Mouse (Mus musculus) stomach, embryonic 16.5 days (tissue): ENCODE results near the gene Cep135. TPM values are rescaled to one million over a fixed set of nuclear protein-coding genes. Genes with fewer than 3 reads are reported as not detected.

Experiments used
- ATAC-seq: fragments of 200-750 bp; cut with Nextera tagmentation; 2 replicates; pipeline ENCODE4 v1.8.0; 2017; ENCODE audit warnings: moderate number of reproducible peaks, moderate TSS enrichment; ENCODE audit not compliant: insufficient read depth, low FRiP score
- H3K27ac ChIP-seq: fragments of 300-500 bp; sonication (generic); 2 replicates; pipeline ENCODE4 v1.5.1; 2014; ENCODE audit warnings: low read length
- H3K27me3 ChIP-seq: fragments of 300-500 bp; sonication (generic); 2 replicates; pipeline ENCODE4 v1.6.1; 2014; ENCODE audit warnings: low read length, control low read depth, mixed read lengths; ENCODE audit not compliant: control insufficient read depth, insufficient read depth
- H3K36me3 ChIP-seq: fragments of 300-500 bp; sonication (generic); 2 replicates; pipeline ENCODE4 v1.6.1; 2014; ENCODE audit warnings: low read length; ENCODE audit not compliant: control insufficient read depth, insufficient read depth
- H3K4me1 ChIP-seq: fragments of 300-500 bp; sonication (generic); 2 replicates; pipeline ENCODE4 v1.6.1; 2014; ENCODE audit warnings: low read length, control low read depth, mixed read lengths; ENCODE audit not compliant: control insufficient read depth, insufficient read depth
- H3K4me2 ChIP-seq: fragments of 300-500 bp; sonication (generic); 2 replicates; pipeline ENCODE4 v1.6.1; 2014; ENCODE audit warnings: low read depth, low read length, mixed read lengths
- H3K4me3 ChIP-seq: fragments of 300-500 bp; sonication (generic); replicated peaks from 2 replicates; pipeline ENCODE4 v1.5.1; 2014; ENCODE audit warnings: mild to moderate bottlenecking, low read length
- H3K9ac ChIP-seq: fragments of 300-500 bp; sonication (generic); 2 replicates; pipeline ENCODE4 v1.6.1; 2014; ENCODE audit warnings: low read length
- H3K9me3 ChIP-seq: fragments of 300-500 bp; sonication (generic); replicated peaks from 2 replicates; pipeline ENCODE4 v1.6.1; 2016; ENCODE audit warnings: low read length, control low read depth; ENCODE audit not compliant: control insufficient read depth
- WGBS: fragments of 180-500 bp; shearing (Covaris S2); extraction: QIAGEN DNeasy Blood & Tissue Kit; methylation state at CpG from one replicate; pipeline ENCODE4 v1.1.7; 2014; 5-methylcytosine and 5-hydroxymethylcytosine counted together
- polyA plus RNA-seq: library from polyadenylated mRNA; unstranded; fragments of >200 nt; fragmentation: Nextera tagmentation; extraction: Ambion mirVana; gene quantifications from 2 replicates; pipeline ENCODE4 v1.2.1, GENCODE M21; 2015

Gene Cep135
- polyA plus RNA-seq, 1 experiment from 2014 or later = 5.3 TPM

DNA sequence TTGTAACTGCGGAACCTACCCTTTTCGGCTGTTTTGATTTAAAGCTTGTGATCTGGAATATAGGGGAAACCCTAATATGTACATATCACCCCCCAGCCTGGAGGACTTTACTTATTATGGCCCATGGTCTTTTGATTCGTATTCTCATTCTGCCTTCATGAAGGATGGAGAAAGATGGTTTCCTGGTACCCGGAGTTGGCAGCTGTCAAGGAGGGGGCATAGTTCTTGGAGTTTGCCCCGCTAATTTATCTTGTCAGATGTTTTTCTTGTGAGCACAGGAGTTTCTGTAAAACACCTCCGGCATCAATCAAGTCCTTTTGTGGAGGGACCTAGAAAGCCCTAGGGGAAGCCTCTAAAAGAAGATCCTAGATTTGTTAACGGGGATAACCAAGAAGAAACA lies 813 bp downstream of the Cep135 start:
- 4% methylated on average over 7 of the region's 7 CpGs for WGBS
- Histone ChIP-seq H3K4me3 (peak overlapping the region; percentile 90), H3K36me3 (0 out of 2 replicates have a peak, but pooled peaks cover 3% of the 10 kb centered on the region), H3K27ac (peak overlapping the region; percentile 90), H3K9me3 (no peaks in the 10 kb centered on the region), H3K27me3 (no peaks in the 10 kb centered on the region), H3K9ac (peak overlapping the region; percentile 95), H3K4me2 (peak overlapping the region; percentile 81), H3K4me1 (peaks cover 4% of the 10 kb centered on the region; the same call in 1 of the 2 replicates)
- ATAC-seq = no peak

DNA sequence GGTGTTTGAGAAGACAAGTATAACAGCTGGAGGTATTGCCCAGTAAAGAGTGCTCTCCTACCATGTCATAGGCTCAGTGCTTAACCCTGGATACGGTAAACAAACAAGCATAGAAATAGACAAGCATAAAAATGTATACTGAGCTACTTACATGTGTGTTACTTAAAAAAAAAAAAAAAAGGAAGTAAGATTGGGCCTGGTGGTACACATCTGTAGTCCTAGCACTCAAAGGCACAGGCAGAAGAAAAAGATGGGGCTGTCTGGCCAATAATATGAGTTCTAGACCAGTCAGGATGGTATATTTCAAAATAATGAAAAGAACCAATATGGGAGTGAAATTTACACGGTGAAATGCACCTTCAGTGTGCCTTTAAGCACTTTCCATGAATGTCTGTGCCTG lies 1.5 kb downstream of the Cep135 start:
- Histone ChIP-seq H3K27ac (no peak overlapping the region), H3K36me3 (peaks cover 3% of the 10 kb centered on the region; the same call in 1 of the 2 replicates), H3K4me2 (peak overlapping the region; percentile 81; the same call in 1 of the 2 replicates), H3K9ac (no peak overlapping the region), H3K9me3 (no peaks in the 10 kb centered on the region), H3K4me3 (no peak overlapping the region), H3K4me1 (peaks cover 4% of the 10 kb centered on the region; the same call in 1 of the 2 replicates), H3K27me3 (no peaks in the 10 kb centered on the region)
- 79% methylated on average over 2 of the region's 2 CpGs for WGBS
- no peak for ATAC-seq

DNA sequence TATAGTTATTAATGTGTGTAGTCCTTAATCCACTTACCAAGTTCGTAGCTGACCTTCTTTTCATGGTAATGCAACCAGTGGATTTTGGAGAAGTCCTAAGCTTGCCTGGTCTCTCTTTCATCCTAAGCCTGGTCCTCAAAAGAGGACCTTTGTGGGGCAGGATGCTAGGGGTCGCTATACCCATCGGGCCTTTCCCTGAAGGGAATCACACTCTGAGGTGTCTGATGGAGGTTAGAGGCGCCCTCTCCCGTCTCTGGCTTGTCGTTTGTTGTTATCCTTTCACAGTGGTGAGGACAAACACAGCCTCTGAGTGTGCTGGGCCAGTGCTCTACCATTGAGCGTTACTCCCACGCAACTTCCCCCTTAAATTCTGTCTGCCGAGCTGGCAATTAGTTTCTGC lies 3.4 kb downstream of the Cep135 start:
- Histone ChIP-seq H3K9ac (no peak overlapping the region), H3K27me3 (no peaks in the 10 kb centered on the region), H3K36me3 (peaks cover 12% of the 10 kb centered on the region), H3K4me1 (peaks cover 4% of the 10 kb centered on the region; the same call in 1 of the 2 replicates), H3K27ac (no peak overlapping the region), H3K9me3 (no peaks in the 10 kb centered on the region), H3K4me3 (no peak overlapping the region), H3K4me2 (no peak overlapping the region)
- 64% methylated on average over 9 of the region's 9 CpGs for WGBS
- ATAC-seq = no peak

DNA sequence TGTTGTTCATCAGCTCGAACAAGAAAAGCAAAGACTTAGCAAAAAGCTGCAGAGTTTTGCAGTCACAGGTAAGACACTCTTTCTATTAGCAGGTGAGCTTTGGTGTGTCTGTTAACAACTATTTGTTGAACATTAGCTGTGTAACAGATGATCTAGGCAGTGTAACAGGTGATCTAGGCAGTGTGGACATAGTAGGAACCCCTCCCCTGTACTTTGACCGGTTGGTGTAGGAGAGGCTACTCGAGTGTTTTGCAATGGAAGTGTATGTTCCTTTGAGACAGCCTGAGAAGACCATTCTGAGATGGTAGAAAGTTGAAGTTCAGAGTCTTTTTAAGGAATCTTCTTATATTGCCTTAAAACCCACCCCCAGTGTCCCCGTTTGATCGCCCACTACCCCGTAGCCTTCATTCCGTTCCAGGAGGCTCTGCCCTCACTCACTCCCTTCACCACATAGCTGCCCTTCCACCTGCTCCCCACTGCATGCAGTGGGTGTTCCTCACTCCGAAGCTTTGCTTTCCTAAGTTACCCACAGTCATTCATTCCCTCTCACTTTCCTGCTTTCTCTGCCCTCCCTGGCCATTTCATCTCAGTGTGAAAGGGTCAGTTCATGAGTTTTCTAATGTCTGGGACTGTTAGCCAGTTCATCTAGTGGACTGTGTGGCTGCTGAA lies 21.3 kb downstream of the Cep135 start:
- Histone ChIP-seq H3K4me3 (no peak overlapping the region), H3K4me2 (no peak overlapping the region), H3K9me3 (no peaks in the 10 kb centered on the region), H3K9ac (no peak overlapping the region), H3K27ac (peak overlapping the region; percentile 46; the same call in 1 of the 2 replicates), H3K4me1 (no peaks in the 10 kb centered on the region), H3K36me3 (peaks cover 15% of the 10 kb centered on the region), H3K27me3 (no peaks in the 10 kb centered on the region)
- peak; percentile 87; the same call in 1 of the 2 replicates for ATAC-seq
- WGBS = 84% methylated on average over 8 of the region's 8 CpGs

DNA sequence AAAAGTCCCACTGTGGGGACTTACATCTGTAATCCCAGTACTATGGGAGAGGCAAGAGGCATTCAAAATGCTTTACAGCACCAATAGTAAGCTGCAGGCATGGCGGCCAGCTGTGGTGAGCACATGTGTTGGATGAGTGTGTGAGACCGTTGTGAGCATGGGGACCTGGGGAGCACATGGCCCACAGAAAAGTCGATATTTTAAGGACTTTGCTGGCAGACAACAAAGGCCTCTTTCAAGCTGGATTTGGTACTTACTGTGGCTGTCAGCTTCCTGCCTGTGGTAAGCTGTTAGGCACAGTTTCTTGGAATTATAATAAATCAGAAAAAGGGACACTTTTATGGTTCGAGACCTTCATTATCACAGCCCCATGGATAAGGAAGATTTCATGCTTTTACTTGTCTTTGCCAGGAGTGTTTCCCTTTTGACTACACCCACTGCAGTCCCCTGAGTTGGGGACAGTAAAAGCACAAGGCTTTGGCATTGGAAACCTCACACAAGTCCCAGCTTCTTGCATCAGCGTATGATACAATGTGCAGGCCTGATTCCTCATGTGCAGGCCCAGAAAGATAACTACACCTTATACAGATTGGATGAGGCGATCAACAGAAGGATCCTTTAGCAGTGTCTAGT lies 24.5 kb downstream of the Cep135 start:
- H3K4me3 ChIP-seq = no peak overlapping the region
- peaks cover 15% of the 10 kb centered on the region for H3K36me3 ChIP-seq
- H3K9me3 ChIP-seq = no peaks in the 10 kb centered on the region
- no peaks in the 10 kb centered on the region for H3K4me1 ChIP-seq
- H3K27ac ChIP-seq = no peak overlapping the region
- no peak for ATAC-seq
- WGBS = 84% methylated on average over 6 of the region's 6 CpGs
- H3K27me3 ChIP-seq = no peaks in the 10 kb centered on the region
- H3K9ac ChIP-seq = no peak overlapping the region
- H3K4me2 ChIP-seq = no peak overlapping the region

DNA sequence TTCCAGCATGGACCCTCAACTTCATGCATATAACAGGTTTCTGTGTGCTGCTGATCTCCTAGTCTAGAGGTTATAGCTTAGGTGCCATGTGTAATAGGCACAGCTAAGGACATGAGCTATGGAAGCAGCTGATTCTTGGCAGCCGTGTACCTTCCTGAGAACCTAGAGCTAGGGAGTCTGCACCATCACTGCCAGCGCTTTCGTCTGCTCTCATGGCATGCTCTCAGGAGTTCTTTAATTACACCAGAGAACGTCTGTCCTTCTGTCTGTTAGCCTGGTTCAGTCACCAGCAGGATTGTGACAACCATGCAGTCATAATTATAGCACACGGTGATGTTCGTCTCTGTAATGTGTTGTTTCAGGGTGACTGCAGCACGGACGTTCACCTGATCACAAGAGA lies 26.8 kb downstream of the Cep135 start:
- H3K27ac ChIP-seq = no peak overlapping the region
- no peak overlapping the region for H3K4me2 ChIP-seq
- H3K9ac ChIP-seq = no peak overlapping the region
- H3K27me3 ChIP-seq = no peaks in the 10 kb centered on the region
- ATAC-seq = no peak
- H3K9me3 ChIP-seq = no peaks in the 10 kb centered on the region
- WGBS = 92% methylated on average over 8 of the region's 8 CpGs
- H3K4me1 ChIP-seq = no peaks in the 10 kb centered on the region
- no peak overlapping the region for H3K4me3 ChIP-seq
- peaks cover 12% of the 10 kb centered on the region for H3K36me3 ChIP-seq

DNA sequence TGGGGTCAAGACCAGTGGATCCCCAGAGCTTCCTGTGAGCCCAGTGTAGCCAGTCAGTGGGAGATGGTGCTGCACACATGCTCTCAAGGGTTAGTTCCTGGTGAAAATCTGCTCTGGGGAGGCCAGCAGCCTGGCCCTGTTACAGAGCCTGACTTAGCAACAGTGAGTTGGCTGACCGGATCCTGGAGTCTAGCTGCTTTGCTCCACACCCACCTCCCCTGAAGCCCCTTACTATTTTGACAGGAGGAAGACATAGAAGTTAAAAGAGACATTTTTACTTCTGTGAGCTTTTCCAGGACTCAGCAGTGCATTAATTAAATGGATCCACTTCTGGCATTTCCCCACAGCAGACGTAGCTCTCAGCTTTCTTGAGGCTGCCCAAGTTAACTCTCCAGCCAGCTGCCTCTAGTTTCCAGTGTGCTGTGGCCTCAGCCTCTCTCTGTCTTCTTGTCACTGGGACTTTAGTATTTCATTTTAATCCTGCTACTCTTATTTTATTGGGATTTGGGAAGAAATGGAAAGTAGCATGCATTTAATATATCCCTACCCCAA lies 27.8 kb downstream of the Cep135 start:
- H3K36me3 ChIP-seq = peaks cover 12% of the 10 kb centered on the region
- no peaks in the 10 kb centered on the region for H3K9me3 ChIP-seq
- no peaks in the 10 kb centered on the region for H3K4me1 ChIP-seq
- H3K4me3 ChIP-seq = no peak overlapping the region
- no peak overlapping the region for H3K4me2 ChIP-seq
- no peak overlapping the region for H3K27ac ChIP-seq
- no peak overlapping the region for H3K9ac ChIP-seq
- 69% methylated on average over 2 of the region's 2 CpGs for WGBS
- ATAC-seq = no peak
- no peaks in the 10 kb centered on the region for H3K27me3 ChIP-seq

DNA sequence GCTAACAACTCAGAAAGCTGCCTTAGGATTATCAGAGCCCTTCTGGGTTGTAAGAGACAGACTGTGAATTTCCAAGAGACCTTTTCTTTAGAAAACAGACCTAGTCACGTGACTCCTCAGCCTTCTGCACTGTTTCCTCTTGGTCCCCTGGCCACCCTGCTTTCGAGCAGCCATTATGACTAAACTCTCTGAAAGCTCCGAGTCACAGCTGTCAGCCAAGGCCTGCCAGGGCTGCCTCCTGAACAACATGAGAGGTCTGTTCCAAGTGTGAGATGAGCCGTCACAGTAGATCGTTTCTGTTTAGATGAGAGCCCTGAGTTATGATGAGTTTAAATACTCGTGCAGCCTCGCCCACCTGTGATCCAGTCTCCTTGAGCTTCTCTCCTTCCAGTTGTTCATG lies 30.3 kb downstream of the Cep135 start:
- Histone ChIP-seq H3K9me3 (no peaks in the 10 kb centered on the region), H3K9ac (no peak overlapping the region), H3K4me1 (no peaks in the 10 kb centered on the region), H3K4me3 (no peak overlapping the region), H3K36me3 (peaks cover 12% of the 10 kb centered on the region), H3K27ac (no peak overlapping the region), H3K4me2 (no peak overlapping the region), H3K27me3 (no peaks in the 10 kb centered on the region)
- WGBS = 63% methylated on average over 7 of the region's 7 CpGs
- no peak for ATAC-seq

DNA sequence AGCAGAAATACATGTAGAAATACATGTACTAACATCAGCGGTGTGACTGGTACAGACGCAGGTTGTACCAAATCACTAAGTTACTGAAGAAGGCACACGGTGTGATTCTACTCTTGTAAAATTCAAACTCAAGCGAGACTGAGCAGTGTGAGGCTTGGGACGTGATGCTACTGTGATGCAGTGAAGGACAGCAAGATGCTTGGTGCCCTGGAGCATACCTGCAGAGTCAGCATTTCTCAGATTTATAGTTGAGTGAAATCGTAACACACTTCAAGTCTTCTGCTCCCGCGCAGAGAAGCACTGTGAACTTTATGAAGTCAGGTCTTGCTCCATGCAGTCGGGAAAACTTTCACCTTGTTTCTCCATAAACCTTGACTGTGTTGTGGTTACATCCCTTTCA lies 35.3 kb downstream of the Cep135 start:
- 94% methylated on average over 9 of the region's 9 CpGs for WGBS
- H3K9me3 ChIP-seq = no peaks in the 10 kb centered on the region
- H3K27me3 ChIP-seq = no peaks in the 10 kb centered on the region
- ATAC-seq = no peak
- H3K4me1 ChIP-seq = no peaks in the 10 kb centered on the region
- 0 out of 2 replicates have a peak, but pooled peaks cover 4% of the 10 kb centered on the region for H3K36me3 ChIP-seq
- H3K4me3 ChIP-seq = no peak overlapping the region
- no peak overlapping the region for H3K9ac ChIP-seq
- H3K4me2 ChIP-seq = no peak overlapping the region
- no peak overlapping the region for H3K27ac ChIP-seq
